ENCODE assay signal across 24 mouse cellular contexts in genomic region chr2:163924531-163924930, GRCm38 (mm10). TPM values are rescaled to one million over a fixed set of nuclear protein-coding genes. Genes with fewer than 3 reads are reported as not detected.
DNase-seq lines count a peak whose midpoint lies in the region; ATAC-seq and TF ChIP-seq lines count a peak whose summit lies in the region.
"Had no signal": no experiment of that assay in that cellular context is flagged by ENCODE, and none has a peak within 500 bp of the region (broad histone marks: within the 10 kb centered on the region; RNA-seq: fewer than 3 reads in every experiment).

No protein-coding gene starts in this region.

- H3K4me2 ChIP-seq in lung, embryonic 14.5 days, result no peak overlapping the region
- no peak overlapping the region for H3K4me2 ChIP-seq in intestine, embryonic 16.5 days (ENCODE audit: low read depth, low read length)
- H3K4me2 ChIP-seq: embryonic facial prominence, embryonic 12.5 days; forebrain, embryonic 12.5 days; forebrain, embryonic 15.5 days; heart, embryonic 12.5 days; heart, embryonic 15.5 days; hindbrain, embryonic 14.5 days had no signal

- peaks cover 19% of the 10 kb centered on the region for H3K27me3 ChIP-seq in lung, embryonic 14.5 days (ENCODE audit: insufficient read depth, low read length)
- peaks cover 10% of the 10 kb centered on the region for H3K27me3 ChIP-seq in intestine, embryonic 16.5 days (replicated peaks; ENCODE audit: control insufficient read depth, insufficient read depth, low read length)

- no peak overlapping the region for H3K9ac ChIP-seq in lung, embryonic 14.5 days
- H3K9ac ChIP-seq in intestine, embryonic 16.5 days (ENCODE audit: low read depth, low read length), result no peak overlapping the region
- H3K9ac ChIP-seq: embryonic facial prominence, embryonic 12.5 days; forebrain, embryonic 12.5 days; forebrain, embryonic 15.5 days; heart, embryonic 12.5 days; heart, embryonic 15.5 days; hindbrain, embryonic 14.5 days had no signal

- no peak overlapping the region for H3K27ac ChIP-seq in lung, embryonic 14.5 days (ENCODE audit: low read depth)
- no peak overlapping the region for H3K27ac ChIP-seq in intestine, embryonic 16.5 days (ENCODE audit: low read length)
- H3K27ac ChIP-seq: embryonic facial prominence, embryonic 12.5 days; forebrain, embryonic 12.5 days; forebrain, embryonic 15.5 days; heart, embryonic 15.5 days; hindbrain, embryonic 14.5 days; hindbrain, postnatal 0 days had no signal

- WGBS in lung, embryonic 14.5 days, result 40% methylated on average over 3 of the region's 3 CpGs
- WGBS in intestine, embryonic 16.5 days, result 54% methylated on average over 3 of the region's 3 CpGs

- no peaks in the 10 kb centered on the region for H3K36me3 ChIP-seq in lung, embryonic 14.5 days (ENCODE audit: insufficient read depth)
- no peaks in the 10 kb centered on the region for H3K36me3 ChIP-seq in intestine, embryonic 16.5 days (ENCODE audit: control insufficient read depth, insufficient read depth, low read length)
- H3K36me3 ChIP-seq: embryonic facial prominence, embryonic 12.5 days; forebrain, embryonic 12.5 days; forebrain, embryonic 15.5 days; heart, embryonic 12.5 days; heart, embryonic 15.5 days had no signal

- 0 out of 2 replicates have a peak, but pooled peaks cover 3% of the 10 kb centered on the region for H3K4me1 ChIP-seq in lung, embryonic 14.5 days (ENCODE audit: insufficient read depth)
- H3K4me1 ChIP-seq in intestine, embryonic 16.5 days (ENCODE audit: control insufficient read depth, insufficient read depth, low read length), result no peaks in the 10 kb centered on the region
- H3K4me1 ChIP-seq: forebrain, embryonic 12.5 days; forebrain, embryonic 15.5 days; heart, embryonic 15.5 days had no signal

- ATAC-seq in lung, embryonic 14.5 days (ENCODE audit: insufficient read depth), result no peak
- peak; percentile 53 for ATAC-seq in intestine, embryonic 16.5 days
- ATAC-seq: forebrain, embryonic 15.5 days; hindbrain, postnatal 0 days; inflammation-experienced regulatory T-cells, adult 6 months had no signal

- peak; percentile 75 for DNase-seq in lung, embryonic 14.5 days
- no peak for DNase-seq in lung, postnatal 36 days
- peak; percentile 57 for DNase-seq in NIH3T3 (ENCODE audit: low read depth)
- no peak for DNase-seq in layer of hippocampus, postnatal 10 days (ENCODE audit: low spot score in 2 of 2)
- DNase-seq in retina, postnatal 1 day, result no peak
- DNase-seq: adrenal gland, adult 8-10 months; adrenal gland, postnatal 25 days; cerebellum, adult 18-20 months; cerebellum, adult 9-10 months; cerebellum, postnatal 14 days; gastrocnemius, postnatal 25 days; heart, adult 18-20 months; heart, postnatal 10 days; heart, postnatal 4 days had no signal

- no peaks in the 10 kb centered on the region for H3K9me3 ChIP-seq in lung, embryonic 14.5 days (ENCODE audit: low read depth, low read length)
- no peaks in the 10 kb centered on the region for H3K9me3 ChIP-seq in intestine, embryonic 16.5 days (ENCODE audit: control insufficient read depth, low read length)
- H3K9me3 ChIP-seq: embryonic facial prominence, embryonic 12.5 days; forebrain, embryonic 12.5 days; forebrain, embryonic 15.5 days; heart, embryonic 12.5 days; heart, embryonic 15.5 days had no signal

- no peak for TF ChIP-seq CTCF in lung, embryonic 14.5 days (IDR thresholded peaks at IDR 0.05; ENCODE audit: low read depth)

- no peak overlapping the region for H3K4me3 ChIP-seq in lung, embryonic 14.5 days (ENCODE audit: low read depth, low read length)
- H3K4me3 ChIP-seq in intestine, embryonic 16.5 days (ENCODE audit: low read length), result no peak overlapping the region
- H3K4me3 ChIP-seq: embryonic facial prominence, embryonic 12.5 days; erythroblast, embryonic 14.5 days; forebrain, embryonic 12.5 days; forebrain, embryonic 15.5 days; heart, embryonic 12.5 days; heart, embryonic 15.5 days had no signal

RNA-seq across cellular contexts. Expression of gene Rims4, which starts 6.0 kb away (rescaled TPM):
- 0.11 and 0.25 TPM in 2 replicates for polyA plus RNA-seq in lung, embryonic 14.5 days (2014; fragmentation: Nextera tagmentation; extraction: Ambion mirVana)
- polyA plus RNA-seq in intestine, embryonic 16.5 days (2015; fragmentation: Nextera tagmentation; extraction: Ambion mirVana), result 0.23 and 0.35 TPM in 2 replicates
- total RNA-seq in layer of hippocampus, postnatal 10 days (2021), result 10 to 100 TPM; 55.6 to 57.2 TPM
- polyA plus RNA-seq: erythroblast, embryonic 14.5 days; inflammation-experienced regulatory T-cells, adult 6 months had no signal

Comparison
In these comparisons a context has a peak if more than half of its experiments do, and no peak if none do; other contexts are left out.
1. DNase-seq: peak in lung, embryonic 14.5 days (single experiment) and NIH3T3 (single experiment); none in lung, postnatal 36 days (single experiment), layer of hippocampus, postnatal 10 days (0 of 2) and retina, postnatal 1 day (single experiment).